Mouse (Mus musculus): ENCODE measurements around the gene 4833427G06Rik.

The 4833427G06Rik gene

GRCm38 (mm10) chr9:51076300-51076978 lies 25.4 kb downstream of the 4833427G06Rik start:
- in situ Hi-C loops (cut with MboI; ENCODE audit: low pct_unique_long_range_greater_than_20kb in 1 of 2, low sequenced_read_pairs in 2 of 2, unreplicated experiment in 1 of 2): no loop called here

GRCm38 (mm10) chr9:51075780-51076179 lies 26.1 kb downstream of the 4833427G06Rik start:
- in situ Hi-C loops (cut with MboI; ENCODE audit: low pct_unique_long_range_greater_than_20kb in 1 of 2, low sequenced_read_pairs in 2 of 2, unreplicated experiment in 1 of 2): no loop called here

GRCm38 (mm10) chr9:51070801-51071200 lies 31.1 kb downstream of the 4833427G06Rik start:
- in situ Hi-C loops (cut with MboI; ENCODE audit: low pct_unique_long_range_greater_than_20kb in 1 of 2, low sequenced_read_pairs in 2 of 2, unreplicated experiment in 1 of 2): no loop called here

- in situ Hi-C loops (cut with MboI; ENCODE audit: low pct_unique_long_range_greater_than_20kb in 1 of 2, low sequenced_read_pairs in 2 of 2, unreplicated experiment in 1 of 2): no loop called here
Measured at GRCm38 (mm10) chr9:51068202-51068601, 33.7 kb downstream of the 4833427G06Rik start.

- in situ Hi-C loops (cut with MboI; ENCODE audit: low pct_unique_long_range_greater_than_20kb in 1 of 2, low sequenced_read_pairs in 2 of 2, unreplicated experiment in 1 of 2): no loop called here
Measured at GRCm38 (mm10) chr9:51060601-51061000, 41.3 kb downstream of the 4833427G06Rik start, which contains the start of gene Btg4. Btg4 (plus strand) TSS chr9:51060901.

GRCm38 (mm10) chr9:51058951-51059521 lies 42.8 kb downstream of the 4833427G06Rik start:
- in situ Hi-C loops (cut with MboI; ENCODE audit: low pct_unique_long_range_greater_than_20kb in 1 of 2, low sequenced_read_pairs in 2 of 2, unreplicated experiment in 1 of 2): no loop called here

GRCm38 (mm10) chr9:51056360-51057324 lies 45.2 kb downstream of the 4833427G06Rik start:
- in situ Hi-C loops (cut with MboI; ENCODE audit: low pct_unique_long_range_greater_than_20kb in 1 of 2, low sequenced_read_pairs in 2 of 2, unreplicated experiment in 1 of 2): no loop called here

GRCm38 (mm10) chr9:51052180-51052579 lies 49.7 kb downstream of the 4833427G06Rik start:
- in situ Hi-C loops (cut with MboI; ENCODE audit: low pct_unique_long_range_greater_than_20kb in 1 of 2, low sequenced_read_pairs in 2 of 2, unreplicated experiment in 1 of 2): no loop called here

GRCm38 (mm10) chr9:51042136-51042535 lies 59.7 kb downstream of the 4833427G06Rik start:
- in situ Hi-C loops (cut with MboI; ENCODE audit: low pct_unique_long_range_greater_than_20kb in 1 of 2, low sequenced_read_pairs in 2 of 2, unreplicated experiment in 1 of 2): no loop called here

- in situ Hi-C loops (cut with MboI; ENCODE audit: low pct_unique_long_range_greater_than_20kb in 1 of 2, low sequenced_read_pairs in 2 of 2, unreplicated experiment in 1 of 2): no loop called here
Measured at GRCm38 (mm10) chr9:51041491-51041980, 60.3 kb downstream of the 4833427G06Rik start.

GRCm38 (mm10) chr9:51032785-51033529 lies 68.9 kb downstream of the 4833427G06Rik start:
- in situ Hi-C loops (cut with MboI; ENCODE audit: low pct_unique_long_range_greater_than_20kb in 1 of 2, low sequenced_read_pairs in 2 of 2, unreplicated experiment in 1 of 2): no loop called here

- in situ Hi-C loops (cut with MboI; ENCODE audit: low pct_unique_long_range_greater_than_20kb in 1 of 2, low sequenced_read_pairs in 2 of 2, unreplicated experiment in 1 of 2): no loop called here
Measured at GRCm38 (mm10) chr9:51032291-51032690, 69.6 kb downstream of the 4833427G06Rik start.

GRCm38 (mm10) chr9:51031603-51032002 lies 70.3 kb downstream of the 4833427G06Rik start:
- in situ Hi-C loops (cut with MboI; ENCODE audit: low pct_unique_long_range_greater_than_20kb in 1 of 2, low sequenced_read_pairs in 2 of 2, unreplicated experiment in 1 of 2): no loop called here
